Mouse (Mus musculus) urinary bladder, postnatal 25 days (tissue): ENCODE measurements around the gene Cabp7.
A peak's percentile ranks its signal among the peaks of the same experiment; 100 is the strongest.

Experiments used
- DNase-seq: peaks from one replicate; pipeline ENCODE4 v3.0.0; 2022; ENCODE audit warnings: low spot score

Gene Cabp7

DNA sequence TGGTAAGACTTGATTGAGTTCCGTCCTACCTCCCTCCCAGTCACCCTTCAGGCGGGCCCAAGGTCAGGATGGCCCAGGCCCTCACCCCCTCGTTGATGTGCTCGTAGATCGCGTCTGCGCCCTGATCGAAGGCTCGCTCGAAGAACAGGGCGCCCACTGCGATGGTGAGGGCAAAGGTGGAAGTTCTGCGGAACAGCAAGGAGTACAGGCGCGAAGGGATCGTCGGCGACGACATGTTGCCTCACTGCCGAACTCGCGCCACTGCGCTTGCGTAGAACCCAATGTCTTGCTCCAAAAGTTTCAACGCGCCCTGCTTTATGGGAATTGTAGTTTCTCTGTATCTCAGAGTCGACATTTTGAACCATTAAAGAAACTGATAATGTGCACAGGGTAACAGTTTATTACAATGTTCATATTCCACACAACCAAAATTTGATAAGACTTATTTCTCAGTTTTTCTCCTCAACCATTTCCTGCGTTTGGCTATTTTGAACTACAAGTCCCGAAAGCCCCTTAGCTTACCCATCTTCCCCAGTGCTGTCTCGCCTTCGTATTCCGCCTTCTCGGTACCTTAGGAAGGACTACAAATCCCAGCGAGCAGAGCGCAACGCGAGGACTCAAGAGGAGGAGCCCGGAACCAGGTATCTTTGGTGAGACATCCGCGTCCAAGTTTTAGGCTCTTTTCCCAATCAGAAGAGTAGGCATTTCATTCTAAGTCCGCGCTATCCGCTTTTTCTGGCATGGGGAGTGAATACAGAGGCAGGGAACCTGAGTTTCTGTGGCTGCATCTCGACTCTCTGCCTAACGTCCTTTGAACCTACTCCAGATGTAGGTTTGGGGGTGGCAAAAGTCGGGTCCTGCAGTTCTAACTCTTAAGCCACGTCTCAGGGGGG lies 42.3 kb downstream of the Cabp7 start, which contains the start of the genes Uqcr10 and Zmat5:
Gene Uqcr10, minus strand, starts transcription at position 271 of the 893 bp plus-strand sequence.
Gene Zmat5, plus strand, starts transcription at position 607 of the 893 bp plus-strand sequence.
- DNase-seq: peak; percentile 91

DNA sequence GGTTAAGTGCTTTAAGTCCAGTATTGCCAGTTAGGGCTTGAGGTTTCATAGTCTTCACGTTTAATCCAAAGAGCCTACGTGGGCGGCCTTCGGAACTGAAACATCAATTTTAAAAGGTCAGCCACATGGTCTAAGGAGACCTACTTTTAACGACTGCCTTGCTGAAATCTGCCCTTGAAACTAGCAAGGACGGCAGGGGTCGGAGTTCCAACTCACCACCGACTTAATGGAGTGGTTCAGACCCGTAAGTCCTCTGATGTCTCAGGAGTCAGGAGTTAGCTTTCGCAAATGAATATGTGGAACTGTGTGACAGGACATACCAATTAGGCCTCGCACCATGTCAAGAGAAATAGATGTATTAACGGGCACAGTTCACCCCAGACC lies 42.9 kb downstream of the Cabp7 start:
- DNase-seq: no peak

DNA sequence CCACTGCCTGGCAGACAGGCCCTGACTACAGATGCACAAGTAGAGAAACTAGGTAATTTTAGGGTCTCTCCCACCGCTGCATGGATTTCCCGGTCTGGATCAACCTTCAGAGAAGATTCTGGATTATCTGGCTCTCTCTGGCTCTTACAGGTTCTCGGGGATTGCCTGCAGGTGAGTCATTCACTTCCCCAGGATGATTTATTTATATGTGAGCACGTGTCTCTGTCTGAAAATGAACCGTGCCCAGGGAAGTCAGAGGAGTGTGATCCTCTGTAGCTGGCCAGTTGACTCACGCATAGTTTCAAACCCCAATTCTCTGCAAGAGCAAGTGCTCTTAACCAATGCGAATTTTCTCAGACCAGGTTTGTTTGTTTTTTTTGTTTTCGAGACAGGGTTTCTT lies 45.9 kb downstream of the Cabp7 start:
- DNase-seq: no peak

DNA sequence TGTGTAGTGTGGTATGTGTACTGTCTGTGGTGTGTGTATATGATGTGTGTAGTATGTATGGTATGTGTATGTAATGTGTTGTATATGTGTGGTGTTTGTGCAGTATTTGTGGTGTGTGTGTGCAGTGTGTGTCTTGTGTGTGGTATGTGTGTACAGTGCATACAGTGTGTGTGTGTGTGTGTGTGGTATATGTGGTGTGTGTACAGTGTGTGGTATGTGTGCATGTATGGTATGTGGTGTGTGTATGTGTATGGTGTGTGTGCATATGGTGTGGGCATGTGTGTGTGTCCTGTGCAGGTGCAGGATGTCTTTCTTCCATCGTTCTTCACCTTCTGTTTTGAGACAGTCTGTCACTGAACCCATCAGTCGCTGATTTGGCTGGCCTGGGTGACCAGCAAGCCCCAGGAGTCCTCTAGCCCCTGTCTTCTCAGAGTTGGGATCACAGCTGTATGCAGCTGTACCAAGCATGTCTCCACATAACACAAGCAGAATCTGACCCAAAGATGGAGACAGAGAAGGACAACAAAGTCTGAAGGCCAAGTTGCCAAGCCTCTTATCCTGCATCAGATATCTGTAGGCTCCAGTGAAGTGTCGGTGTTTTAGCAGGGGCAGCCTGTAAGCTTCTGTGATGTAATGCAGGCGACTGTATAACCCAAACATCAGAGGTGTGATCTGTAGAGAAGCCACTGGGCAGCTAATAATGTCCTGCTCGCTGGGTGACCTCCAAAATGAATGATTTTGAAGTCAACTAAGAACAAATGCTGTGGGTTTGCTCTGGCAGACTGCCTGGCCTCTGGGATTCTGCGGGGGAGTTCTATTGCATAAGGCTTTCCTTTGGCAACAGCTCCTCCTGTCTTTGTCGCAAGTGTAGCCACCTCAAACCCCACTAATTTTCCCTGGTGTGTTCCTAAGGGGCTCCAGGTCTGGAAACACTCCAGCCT lies 49.3 kb downstream of the Cabp7 start:
- DNase-seq: peak; percentile 61

DNA sequence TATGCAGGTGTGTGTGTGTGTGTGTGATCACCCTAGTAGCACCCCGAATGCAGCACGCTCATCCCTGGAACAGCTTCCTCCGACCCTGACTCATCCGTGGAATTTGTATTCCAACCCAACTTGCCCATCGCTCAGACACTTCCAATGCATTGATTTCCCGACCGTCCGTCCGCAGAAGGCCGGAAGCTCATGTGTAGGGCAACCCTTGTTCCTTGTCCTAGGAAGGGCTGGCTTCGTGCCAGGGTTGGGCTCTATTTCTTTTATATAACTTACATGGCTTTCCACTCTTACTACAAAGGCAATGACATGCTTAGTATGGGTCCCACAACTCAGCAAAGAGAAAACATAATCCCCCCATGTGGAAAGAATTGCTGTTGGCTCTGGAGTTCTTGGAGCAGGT lies 54.4 kb downstream of the Cabp7 start:
- DNase-seq: no peak

DNA sequence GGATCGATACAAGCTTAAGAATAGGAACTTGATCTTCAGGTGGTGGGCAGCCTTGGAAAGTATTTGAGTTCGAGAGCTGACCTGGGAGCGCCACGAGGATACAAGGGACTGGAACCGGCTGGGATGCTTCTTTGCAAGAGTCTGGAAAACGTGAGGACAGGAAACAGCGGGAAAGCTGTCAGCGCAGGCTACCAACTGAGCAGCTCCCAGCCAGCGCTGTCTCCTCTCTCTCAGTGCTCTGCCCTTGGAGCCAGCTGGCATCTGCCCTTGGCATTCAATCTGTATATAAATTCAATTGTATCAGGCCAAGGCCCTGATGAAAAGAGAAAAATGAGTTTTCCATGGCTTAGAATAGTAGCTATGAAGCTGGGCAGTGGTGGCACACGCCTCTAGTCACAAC lies 55.4 kb downstream of the Cabp7 start:
- no peak for DNase-seq

DNA sequence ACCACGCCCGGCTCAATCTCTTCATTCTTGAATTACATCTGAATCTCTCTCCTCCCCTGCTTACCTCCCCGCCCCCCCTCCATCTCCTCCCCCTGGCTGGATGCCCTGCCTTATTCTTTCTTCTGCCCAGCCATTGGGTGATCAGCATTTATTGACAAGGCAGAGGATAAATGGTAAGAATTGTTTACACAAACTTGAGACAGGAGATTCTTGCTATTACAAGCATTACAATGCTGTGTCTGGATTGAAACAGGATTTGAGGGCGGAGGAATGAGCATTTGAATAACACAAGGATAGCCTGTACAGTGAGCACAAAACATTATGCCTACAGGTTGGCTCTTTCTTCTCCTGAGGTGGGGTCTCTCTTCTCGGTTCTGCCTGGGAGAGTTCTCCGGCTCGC lies 56.2 kb downstream of the Cabp7 start:
- DNase-seq: no peak

DNA sequence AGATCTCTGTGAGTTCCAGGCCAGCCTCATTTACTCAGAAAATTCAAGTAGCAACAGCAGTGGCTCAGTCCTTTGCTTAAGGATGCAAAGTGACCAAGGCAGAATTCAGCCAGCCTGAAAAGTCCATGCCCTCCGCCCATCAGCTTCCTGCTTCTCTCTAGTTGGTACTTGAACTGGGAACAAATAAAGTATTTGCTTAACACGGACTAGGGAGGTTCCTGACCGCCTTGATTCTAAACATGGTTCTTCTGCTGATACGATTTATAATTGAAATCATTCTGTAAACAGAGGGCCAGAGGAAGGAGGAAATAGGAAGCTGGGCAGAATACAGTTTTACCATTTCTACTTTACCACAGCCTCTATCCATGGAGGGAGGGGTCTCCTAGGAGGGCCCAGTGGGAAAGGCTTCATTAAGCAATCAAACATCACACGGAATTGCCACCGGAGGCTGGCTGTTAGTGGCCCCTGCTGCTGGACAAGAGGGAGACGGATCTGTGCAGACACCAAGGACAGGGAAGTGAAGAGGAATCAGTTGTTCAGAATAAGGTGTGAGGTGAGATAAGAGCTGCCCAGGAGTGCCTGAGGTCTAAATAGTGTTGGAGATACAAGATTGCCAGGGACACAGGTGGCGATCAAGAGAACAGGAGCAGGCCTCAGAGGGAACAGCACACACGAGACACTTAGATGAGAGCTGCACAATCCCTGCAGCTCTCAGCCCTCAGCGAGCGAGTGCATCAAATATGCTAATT lies 57.8 kb downstream of the Cabp7 start:
- no peak for DNase-seq

DNA sequence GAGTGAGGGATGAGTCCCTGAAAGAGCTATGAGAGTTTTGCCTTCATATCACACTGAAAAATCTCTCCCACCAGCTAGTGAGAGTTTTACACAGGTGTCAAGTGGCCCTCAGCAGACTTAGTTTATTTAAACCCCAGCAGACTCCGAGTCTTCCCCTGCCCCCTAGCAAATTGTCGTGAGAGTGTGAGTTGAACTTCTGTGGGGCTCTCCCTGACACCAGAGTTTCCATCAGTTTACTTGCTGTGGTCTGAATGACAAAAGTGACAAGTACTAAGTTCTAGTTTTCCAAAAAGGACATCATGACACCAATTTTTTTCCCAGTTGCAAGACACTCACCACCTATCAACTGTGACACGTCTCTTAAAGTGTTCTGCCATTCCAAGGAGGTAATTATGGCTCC lies 58.7 kb downstream of the Cabp7 start:
- no peak for DNase-seq

DNA sequence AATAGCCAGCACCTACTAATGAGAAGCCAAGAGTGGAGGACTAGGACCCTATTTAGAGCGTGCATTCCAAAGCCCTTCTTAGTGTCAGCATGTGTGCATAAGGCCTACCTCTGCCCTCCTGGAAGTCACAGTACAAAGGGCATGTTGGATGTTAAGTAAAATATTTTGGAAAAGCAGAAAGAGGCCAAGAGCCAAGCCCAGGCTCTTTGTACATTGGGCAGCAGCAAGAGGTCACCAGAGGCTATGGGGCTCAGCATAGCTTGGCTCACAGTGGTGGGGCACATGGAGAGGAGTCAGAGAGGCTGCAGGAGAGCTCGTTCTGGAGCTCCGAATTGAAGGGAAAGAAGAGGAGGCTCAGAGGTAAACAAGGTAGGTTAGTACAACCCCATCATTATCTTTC lies 59.6 kb downstream of the Cabp7 start:
- DNase-seq: no peak
